Mouse (Mus musculus) cerebral cortex, adult 2 months (tissue): Measurements from ENCODE around the gene Flnb.

Experiments used
- WGBS: fragments of 180-500 bp; shearing (Covaris S2); methylation state at CpG from one replicate; pipeline ENCODE4 v1.1.7; 2018; 5-methylcytosine and 5-hydroxymethylcytosine counted together

Gene Flnb

GRCm38 (mm10) chr14:7997255-7997696, 179.5 kb downstream of the Flnb start:
- WGBS, result 2% methylated on average over 15 of the region's 15 CpGs

- 79% methylated on average over 3 of the region's 3 CpGs for WGBS
Observed at GRCm38 (mm10) chr14:7999030-7999429, 181.3 kb downstream of the Flnb start.

GRCm38 (mm10) chr14:7999435-7999834, 181.7 kb downstream of the Flnb start:
- WGBS, result 89% methylated on average over 5 of the region's 5 CpGs

- WGBS, result 93% methylated on average over 5 of the region's 5 CpGs
Observed at GRCm38 (mm10) chr14:8000247-8000646, 182.5 kb downstream of the Flnb start.
